10 mouse cellular contexts compared by ENCODE assay signal in the genomic region with DNA sequence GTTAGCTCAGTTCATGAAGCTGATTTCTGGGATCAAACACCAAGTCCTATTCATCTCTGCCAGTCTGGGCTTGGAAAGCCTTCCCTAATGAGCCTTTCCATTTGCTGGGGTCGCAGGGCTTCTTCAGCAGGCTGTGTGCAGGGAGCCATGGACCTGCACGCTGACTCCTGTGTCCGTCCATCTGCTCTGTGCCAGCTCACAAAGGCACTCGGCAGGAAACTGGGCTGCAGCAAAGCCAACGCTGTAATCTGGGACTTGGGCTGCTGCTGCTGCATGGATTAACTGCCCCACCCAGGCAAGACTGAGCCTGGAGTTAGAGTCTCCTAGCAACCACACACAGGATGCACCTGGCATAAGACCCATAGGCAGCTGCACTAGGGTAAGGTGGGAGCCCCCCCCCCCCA. TPM values are rescaled to one million over a fixed set of nuclear protein-coding genes. Genes with fewer than 3 reads are reported as not detected.
DNase-seq lines count a peak whose midpoint lies in the region; ATAC-seq and TF ChIP-seq lines count a peak whose summit lies in the region.
"Had no signal": no experiment of that assay in that cellular context is flagged by ENCODE, and none has a peak within 500 bp of the region (broad histone marks: within the 10 kb centered on the region; RNA-seq: fewer than 3 reads in every experiment).

No protein-coding gene starts in this region.

- peaks cover 25% of the 10 kb centered on the region for H3K4me1 ChIP-seq in forebrain, embryonic 16.5 days (replicated peaks; ENCODE audit: control insufficient read depth, insufficient read depth, low read length)
- peaks cover 58% of the 10 kb centered on the region for H3K4me1 ChIP-seq in midbrain, embryonic 10.5 days
- H3K4me1 ChIP-seq in lung, postnatal 0 days (ENCODE audit: insufficient read depth, low read depth, low read length): peaks cover 21% of the 10 kb centered on the region

- no peak overlapping the region for H3K9ac ChIP-seq in forebrain, embryonic 16.5 days (replicated peaks; ENCODE audit: low read depth, low read length)
- no peak overlapping the region for H3K9ac ChIP-seq in lung, postnatal 0 days (replicated peaks; ENCODE audit: low read depth)

- ATAC-seq in frontal cortex, adult (ENCODE audit: low TSS enrichment): 0 out of 2 replicates have a peak, but pooled peaks have one; percentile 19
- ATAC-seq in forebrain, embryonic 16.5 days: peak; percentile 39; the same call in 1 of the 2 replicates
- ATAC-seq in lung, postnatal 0 days: no peak

- peak overlapping the region; percentile 23; the same call in 1 of the 2 replicates for H3K27ac ChIP-seq in forebrain, embryonic 16.5 days (ENCODE audit: low read length)
- peak overlapping the region; percentile 80 for H3K27ac ChIP-seq in midbrain, embryonic 10.5 days (replicated peaks)
- H3K27ac ChIP-seq in lung, postnatal 0 days (ENCODE audit: low read length): no peak overlapping the region

- no peak for TF ChIP-seq EP300 in lung, postnatal 0 days (IDR thresholded peaks at IDR 0.05)

- intact Hi-C loops in left cerebral cortex, postnatal 10 days (cut with DNase I): loop anchor here (5.0 kb wide), 2 partner anchors 128 to 143 kb away; partner anchors contain the start of genes Cacna1g and Spata20

- WGBS in forebrain, embryonic 16.5 days: 8% methylated on average over 5 of the region's 5 CpGs
- 9% methylated on average over 5 of the region's 5 CpGs for WGBS in midbrain, embryonic 10.5 days
- WGBS in lung, postnatal 0 days: 47% methylated on average over 5 of the region's 5 CpGs

- H3K27me3 ChIP-seq in forebrain, embryonic 16.5 days (replicated peaks; ENCODE audit: control insufficient read depth, insufficient read depth, low read length): no peaks in the 10 kb centered on the region
- peaks cover 12% of the 10 kb centered on the region; the same call in 1 of the 2 replicates for H3K27me3 ChIP-seq in midbrain, embryonic 10.5 days (ENCODE audit: low read depth, poor library complexity, severe bottlenecking)
- H3K27me3 ChIP-seq in lung, postnatal 0 days (replicated peaks; ENCODE audit: insufficient read depth, low read length): no peaks in the 10 kb centered on the region

- TF ChIP-seq CTCF in lung, postnatal 0 days (IDR thresholded peaks at IDR 0.05): no peak

- no peak overlapping the region for H3K4me3 ChIP-seq in forebrain, embryonic 16.5 days (replicated peaks; ENCODE audit: low read length)
- no peak overlapping the region for H3K4me3 ChIP-seq in midbrain, embryonic 10.5 days
- no peak overlapping the region for H3K4me3 ChIP-seq in lung, postnatal 0 days (ENCODE audit: low read depth, low read length)

- peaks cover 5% of the 10 kb centered on the region for H3K36me3 ChIP-seq in forebrain, embryonic 16.5 days (ENCODE audit: control insufficient read depth, insufficient read depth)
- H3K36me3 ChIP-seq in midbrain, embryonic 10.5 days: peaks cover 13% of the 10 kb centered on the region
- peaks cover under 1% of the 10 kb centered on the region; the same call in 1 of the 2 replicates for H3K36me3 ChIP-seq in lung, postnatal 0 days (ENCODE audit: insufficient read depth, low read length)

- DNase-seq in frontal cortex, postnatal 25 days (ENCODE audit: low spot score in 2 of 2): no peak
- peak; percentile 54 for DNase-seq in midbrain, embryonic 10.5 days (ENCODE audit: low spot score)
- DNase-seq in retina, postnatal 7 days (ENCODE audit: low read depth, low spot score): peak; percentile 29
- DNase-seq in right cerebral cortex, adult 2 months (ENCODE audit: low spot score in 2 of 2): no peak
- no peak for DNase-seq in left cerebral cortex, postnatal 10 days (ENCODE audit: extremely low spot score in 1 of 2, low spot score in 2 of 2)
- no peak for DNase-seq in lung, postnatal 0 days (ENCODE audit: low spot score)
- DNase-seq: right cerebral cortex, postnatal 25 days had no signal

- no peaks in the 10 kb centered on the region for H3K9me3 ChIP-seq in forebrain, embryonic 16.5 days (ENCODE audit: control insufficient read depth, low read length)
- H3K9me3 ChIP-seq in midbrain, embryonic 10.5 days (replicated peaks): no peaks in the 10 kb centered on the region
- H3K9me3 ChIP-seq in lung, postnatal 0 days (ENCODE audit: low read length): no peaks in the 10 kb centered on the region

- no peak overlapping the region for H3K4me2 ChIP-seq in forebrain, embryonic 16.5 days (ENCODE audit: low read length)
- no peak overlapping the region for H3K4me2 ChIP-seq in lung, postnatal 0 days (replicated peaks; ENCODE audit: low read depth, low read length)

RNA-seq across cellular contexts. Expression of gene Ankrd40, which starts 16.2 kb away (rescaled TPM):
- 8.6 and 11.4 TPM in 2 replicates for polyA plus RNA-seq in forebrain, embryonic 16.5 days (2015; fragmentation: Nextera tagmentation; extraction: Ambion mirVana)
- 11.1 and 12.9 TPM in 2 replicates for polyA plus RNA-seq in midbrain, embryonic 10.5 days (2016; fragmentation: Nextera tagmentation; extraction: Ambion mirVana)
- total RNA-seq in left cerebral cortex, postnatal 10 days (2021): 10 to 100 TPM; 73.3 to 75.7 TPM
- 33.3 and 33.6 TPM in 2 replicates for polyA plus RNA-seq in lung, postnatal 0 days (2015; fragmentation: Nextera tagmentation; extraction: Ambion mirVana)

RNA-seq across cellular contexts. Expression of gene Luc7l3, which starts 22.2 kb away (rescaled TPM):
- 152 and 163 TPM in 2 replicates for polyA plus RNA-seq in forebrain, embryonic 16.5 days (2015; fragmentation: Nextera tagmentation; extraction: Ambion mirVana)
- polyA plus RNA-seq in midbrain, embryonic 10.5 days (2016; fragmentation: Nextera tagmentation; extraction: Ambion mirVana): 105 and 109 TPM in 2 replicates
- 100 to 1,000 TPM; 125 to 131 TPM for total RNA-seq in left cerebral cortex, postnatal 10 days (2021)
- 79.4 and 84.0 TPM in 2 replicates for polyA plus RNA-seq in lung, postnatal 0 days (2015; fragmentation: Nextera tagmentation; extraction: Ambion mirVana)

RNA-seq across cellular contexts. Expression of gene Abcc3, which starts 48.8 kb away (rescaled TPM):
- 0.18 and 0.55 TPM in 2 replicates for polyA plus RNA-seq in forebrain, embryonic 16.5 days (2015; fragmentation: Nextera tagmentation; extraction: Ambion mirVana)
- 0.37 and 0.42 TPM in 2 replicates for polyA plus RNA-seq in midbrain, embryonic 10.5 days (2016; fragmentation: Nextera tagmentation; extraction: Ambion mirVana)
- 1 to 10 TPM; 1.6 to 2.1 TPM for total RNA-seq in left cerebral cortex, postnatal 10 days (2021)
- polyA plus RNA-seq in lung, postnatal 0 days (2015; fragmentation: Nextera tagmentation; extraction: Ambion mirVana): 8.7 and 10.4 TPM in 2 replicates
- total RNA-seq: megakaryocyte-erythroid progenitor cell, adult 5-6 weeks had no signal

Comparison
In these comparisons a context has a peak if more than half of its experiments do, and no peak if none do; other contexts are left out.
1. DNase-seq: peak in midbrain, embryonic 10.5 days (single experiment) and retina, postnatal 7 days (single experiment); none in frontal cortex, postnatal 25 days (0 of 2), right cerebral cortex, adult 2 months (0 of 2), left cerebral cortex, postnatal 10 days (0 of 2) and lung, postnatal 0 days (single experiment).